Mouse (Mus musculus) retina, postnatal 1 day (tissue): ENCODE data around the gene Ak2.
A peak's percentile ranks its signal among the peaks of the same experiment; 100 is the strongest.

Source experiments
- DNase-seq: peaks from one replicate; pipeline ENCODE4 v3.0.0-alpha.2; 2012

Ak2 gene

DNA sequence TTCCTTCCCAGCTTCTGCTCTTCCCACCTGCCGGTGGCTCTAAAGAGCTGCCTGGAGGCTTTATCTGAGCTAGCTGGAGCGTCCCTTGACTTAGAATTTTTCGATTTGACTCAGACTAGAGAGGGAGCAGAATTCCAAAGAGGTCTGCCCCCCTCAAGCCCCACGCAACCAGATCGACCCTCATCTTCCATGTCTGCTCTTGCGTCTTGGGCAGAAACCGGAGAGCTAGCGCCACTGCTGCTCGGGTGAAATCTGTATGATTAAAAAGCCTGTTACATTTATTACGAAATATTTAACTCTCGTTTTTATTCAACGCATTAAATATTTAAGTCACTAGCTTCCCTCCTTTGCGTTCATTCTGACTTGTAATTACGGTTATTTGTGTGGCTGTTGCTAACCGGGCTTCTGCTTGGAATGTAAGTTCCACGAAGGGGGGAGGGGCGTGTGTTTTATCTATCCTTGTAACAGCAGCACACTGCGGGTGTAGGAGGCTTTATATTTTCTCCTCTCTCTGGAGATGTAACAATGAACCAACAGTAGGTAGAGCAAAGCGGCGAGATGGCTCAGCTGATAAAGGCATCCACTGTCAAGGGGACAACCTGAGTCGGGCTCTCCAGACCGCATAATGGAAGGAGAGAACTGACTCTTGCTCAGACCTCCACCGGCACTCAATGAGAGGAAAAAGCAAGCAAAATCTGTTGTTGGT, 57.7 kb downstream of the Ak2 start:
- peak; percentile 60 for DNase-seq

DNA sequence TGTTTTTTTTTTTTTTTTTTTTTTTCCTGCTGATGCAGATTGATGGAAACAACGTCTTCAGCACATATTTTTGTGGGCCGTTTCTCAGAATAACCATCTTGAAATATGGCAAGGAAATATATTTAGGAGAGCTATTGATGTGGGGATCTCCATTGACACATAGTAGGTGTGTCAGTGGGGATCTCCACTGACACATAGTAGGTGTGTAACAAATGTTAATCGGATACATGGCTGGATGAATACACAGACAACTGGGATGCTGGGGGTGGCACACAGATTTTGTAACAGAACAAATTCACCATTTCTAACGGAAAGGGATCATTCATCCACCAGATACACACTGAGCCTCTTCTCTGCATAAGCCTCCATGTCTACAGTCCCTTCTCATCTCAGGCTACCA, 58.6 kb downstream of the Ak2 start:
- no peak for DNase-seq

GRCm38 (mm10) chr4:129050901-129051417, 59.2 kb downstream of the Ak2 start:
- DNase-seq = no peak

- no peak for DNase-seq
Observed at GRCm38 (mm10) chr4:129051461-129052183, 59.9 kb downstream of the Ak2 start.

GRCm38 (mm10) chr4:129054757-129055156, 63.0 kb downstream of the Ak2 start:
- DNase-seq = no peak

DNA sequence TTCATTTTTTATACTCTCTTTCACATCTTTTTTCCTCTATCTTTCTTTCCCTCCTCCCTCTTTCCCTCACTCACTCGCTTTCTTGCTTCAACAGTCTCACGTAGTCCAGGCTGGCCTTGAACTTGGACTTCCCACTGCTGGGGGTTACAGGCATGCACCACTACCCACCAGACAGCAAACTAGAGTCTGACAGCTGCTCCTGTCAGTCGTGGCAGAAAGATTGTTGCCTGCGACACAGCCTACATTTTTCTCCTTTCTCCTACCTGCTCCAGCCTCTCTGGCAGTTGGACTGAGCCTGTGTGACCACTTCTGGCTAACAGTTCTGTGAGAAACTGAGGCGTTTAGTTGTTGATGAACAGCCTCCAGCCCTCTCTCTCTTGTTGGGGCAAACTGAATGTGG, 63.8 kb downstream of the Ak2 start:
- DNase-seq = no peak

- DNase-seq = peak; percentile 97
Observed at GRCm38 (mm10) chr4:129057533-129058206, 65.9 kb downstream of the Ak2 start.

DNA sequence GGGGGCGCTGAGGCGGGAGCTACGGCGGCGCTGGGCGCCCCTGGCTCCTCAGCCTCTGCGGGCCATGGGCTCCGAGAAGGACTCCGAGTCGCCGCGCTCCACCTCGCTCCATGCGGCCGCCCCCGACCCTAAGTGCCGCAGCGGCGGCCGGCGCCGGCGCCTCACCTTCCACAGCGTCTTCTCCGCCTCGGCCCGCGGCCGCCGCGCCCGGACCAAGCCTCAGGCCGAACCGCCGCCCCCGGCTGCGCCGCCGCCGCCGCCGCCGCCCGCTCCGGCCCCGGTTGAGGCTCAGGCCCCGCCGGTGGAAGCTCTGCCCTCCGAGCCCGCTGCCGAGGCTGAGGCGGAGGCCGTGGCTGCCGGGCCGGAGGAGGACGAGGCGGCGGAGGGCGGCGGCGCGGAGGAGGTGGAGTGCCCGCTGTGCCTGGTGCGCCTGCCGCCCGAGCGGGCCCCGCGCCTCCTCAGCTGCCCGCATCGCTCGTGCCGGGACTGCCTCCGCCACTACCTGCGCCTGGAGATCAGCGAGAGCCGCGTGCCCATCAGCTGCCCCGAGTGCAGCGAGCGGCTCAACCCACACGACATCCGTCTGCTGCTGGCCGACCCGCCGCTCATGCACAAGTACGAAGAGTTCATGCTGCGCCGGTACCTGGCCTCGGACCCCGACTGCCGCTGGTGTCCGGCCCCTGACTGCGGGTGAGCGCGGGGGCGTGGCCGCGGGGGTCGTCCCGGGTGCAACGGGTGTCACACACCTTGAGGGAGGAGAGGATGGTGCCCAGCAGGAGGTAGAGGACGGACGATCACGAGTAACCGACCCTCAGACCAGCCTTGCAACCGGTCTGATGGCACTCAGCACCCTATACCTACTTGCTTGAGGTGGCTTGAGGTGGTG, 66.7 kb downstream of the Ak2 start, which contains the start of gene Rnf19b:
Gene Rnf19b, plus strand, starts transcription at position 65 of the 886 bp plus-strand sequence.
- DNase-seq = peak; percentile 59

- DNase-seq = peak; percentile 44
Observed at GRCm38 (mm10) chr4:129059125-129059551, 67.4 kb downstream of the Ak2 start.

DNA sequence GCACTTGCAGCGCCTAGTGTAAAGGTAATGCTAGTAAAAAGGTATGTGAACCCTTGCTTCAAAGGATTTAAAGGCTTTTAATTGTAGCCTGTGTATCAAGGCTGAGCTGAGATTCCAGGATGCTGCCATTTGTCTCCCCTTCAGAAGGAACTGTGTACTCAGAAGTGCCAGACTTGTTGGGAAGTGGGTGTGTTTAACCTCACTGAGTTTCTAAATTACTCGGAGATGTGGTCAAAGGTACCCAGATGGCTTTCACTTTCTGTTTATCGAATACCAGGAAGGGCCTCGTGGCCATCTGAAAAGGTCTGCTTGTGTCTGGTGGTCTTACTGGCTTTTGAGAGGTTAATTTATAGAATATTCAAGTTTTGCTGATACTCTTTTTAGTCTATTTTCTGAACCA, 68.2 kb downstream of the Ak2 start:
- DNase-seq = no peak
